Mouse (Mus musculus): Measurements from ENCODE around the gene 4833427G06Rik. TPM values are rescaled to one million over a fixed set of nuclear protein-coding genes. Genes with fewer than 3 reads are reported as not detected.

4833427G06Rik gene
- polyA plus RNA-seq, 1 experiment, result not detected

DNA sequence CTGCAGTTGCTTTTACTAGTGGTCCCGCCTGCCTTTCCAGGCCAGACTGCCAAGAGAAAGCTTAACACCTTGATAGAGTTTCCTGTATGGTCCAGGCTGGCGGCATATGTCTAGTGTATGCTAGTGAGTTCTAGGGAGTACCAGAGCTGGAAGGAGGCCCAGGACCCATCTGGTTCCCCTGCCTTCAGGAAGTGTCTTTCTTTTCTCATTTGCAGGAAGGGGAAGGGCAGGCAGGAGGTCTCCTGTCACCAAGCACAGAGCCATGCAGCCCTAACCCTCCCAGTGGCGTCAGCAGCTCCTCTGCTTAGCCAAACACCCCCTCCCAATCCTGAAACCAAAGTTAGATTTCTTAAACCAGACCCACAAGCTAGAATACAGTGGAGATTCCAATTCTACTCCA is 26.1 kb downstream of the 4833427G06Rik start:
- Histone ChIP-seq H3K36me3 (ENCODE audit: control insufficient read depth, insufficient read depth, low read length) (no peaks in the 10 kb centered on the region), H3K27me3 (ENCODE audit: control insufficient read depth, insufficient read depth, low read length) (no peaks in the 10 kb centered on the region), H3K4me3 (ENCODE audit: control insufficient read depth, insufficient read depth, low read length) (no peak overlapping the region), H3K27ac (ENCODE audit: control insufficient read depth, insufficient read depth, low read length) (no peak overlapping the region), H3K4me1 (replicated peaks; ENCODE audit: control insufficient read depth, insufficient read depth, low read length) (peaks cover 10% of the 10 kb centered on the region)
- peak; percentile 3 for DNase-seq
- WGBS, result 38% methylated on average over 3 of the region's 3 CpGs
- TF ChIP-seq CTCF (IDR thresholded peaks at IDR 0.05; ENCODE audit: borderline replicate concordance, control insufficient read depth, extremely low read depth, insufficient read depth, low read length, poor library complexity) (no peak), POLR2A (IDR thresholded peaks at IDR 0.05; ENCODE audit: control insufficient read depth, extremely low read depth, insufficient read depth, low read length, poor library complexity) (no peak)

DNA sequence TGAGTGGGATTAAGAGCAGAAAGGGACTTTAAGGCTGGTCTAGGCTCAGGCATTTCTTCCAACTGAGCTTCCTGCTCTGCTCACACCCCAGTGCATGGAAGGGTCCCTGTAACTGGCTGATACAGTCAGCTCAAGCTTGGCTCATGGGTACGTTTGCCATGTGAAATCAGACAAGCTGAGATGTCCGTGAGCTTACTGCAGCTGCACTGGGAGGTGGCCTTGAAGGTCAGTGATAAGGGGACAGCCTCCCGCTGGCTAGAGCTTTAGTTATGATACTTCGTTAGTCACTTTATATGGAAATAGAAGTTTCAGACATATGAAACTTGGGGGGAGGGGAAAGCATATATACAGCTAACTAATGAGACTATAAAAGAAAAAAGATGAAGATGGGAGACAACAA is 31.1 kb downstream of the 4833427G06Rik start:
- Histone ChIP-seq H3K4me3 (ENCODE audit: control insufficient read depth, insufficient read depth, low read length) (no peak overlapping the region), H3K4me1 (replicated peaks; ENCODE audit: control insufficient read depth, insufficient read depth, low read length) (no peaks in the 10 kb centered on the region), H3K27ac (ENCODE audit: control insufficient read depth, insufficient read depth, low read length) (no peak overlapping the region), H3K27me3 (ENCODE audit: control insufficient read depth, insufficient read depth, low read length) (no peaks in the 10 kb centered on the region), H3K36me3 (ENCODE audit: control insufficient read depth, insufficient read depth, low read length) (no peaks in the 10 kb centered on the region)
- WGBS, result 96% methylated on average over 4 of the region's 4 CpGs
- TF ChIP-seq POLR2A (IDR thresholded peaks at IDR 0.05; ENCODE audit: control insufficient read depth, extremely low read depth, insufficient read depth, low read length, poor library complexity) (no peak), CTCF (IDR thresholded peaks at IDR 0.05; ENCODE audit: borderline replicate concordance, control insufficient read depth, extremely low read depth, insufficient read depth, low read length, poor library complexity) (no peak)
- DNase-seq, result no peak

- Histone ChIP-seq H3K4me3 (ENCODE audit: control insufficient read depth, insufficient read depth, low read length) (no peak overlapping the region), H3K4me1 (replicated peaks; ENCODE audit: control insufficient read depth, insufficient read depth, low read length) (no peaks in the 10 kb centered on the region), H3K27ac (ENCODE audit: control insufficient read depth, insufficient read depth, low read length) (no peak overlapping the region), H3K36me3 (ENCODE audit: control insufficient read depth, insufficient read depth, low read length) (no peaks in the 10 kb centered on the region), H3K27me3 (ENCODE audit: control insufficient read depth, insufficient read depth, low read length) (no peaks in the 10 kb centered on the region)
- TF ChIP-seq POLR2A (IDR thresholded peaks at IDR 0.05; ENCODE audit: control insufficient read depth, extremely low read depth, insufficient read depth, low read length, poor library complexity), result no peak
- no peak for TF ChIP-seq CTCF (IDR thresholded peaks at IDR 0.05; ENCODE audit: borderline replicate concordance, control insufficient read depth, extremely low read depth, insufficient read depth, low read length, poor library complexity)
- DNase-seq, result no peak
- 70% methylated on average over 3 of the region's 3 CpGs for WGBS
Observed at GRCm38 (mm10) chr9:51068202-51068601, 33.7 kb downstream of the 4833427G06Rik start.

DNA sequence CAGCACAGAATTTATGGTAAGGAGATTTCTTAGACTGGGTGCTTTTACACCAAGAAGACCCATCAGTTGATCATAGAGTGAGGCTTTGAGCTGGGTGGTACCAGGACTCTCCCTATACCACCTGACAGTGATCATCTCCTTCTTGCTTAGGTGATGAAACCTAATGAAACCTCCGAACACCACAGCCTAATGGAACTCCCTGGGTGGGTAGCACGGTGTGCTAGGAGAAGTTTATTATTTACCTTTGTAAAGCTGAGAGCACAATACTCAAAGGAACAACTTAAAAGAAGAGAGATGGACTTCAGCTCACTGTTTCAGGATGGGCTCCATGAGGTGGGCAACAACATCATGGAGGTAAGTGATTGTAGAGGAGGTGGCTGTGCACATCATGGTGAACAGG is 41.3 kb downstream of the 4833427G06Rik start, which contains the start of gene Btg4:
Btg4 (plus strand) TSS at position 301 of the 400 bp plus-strand sequence.
- Histone ChIP-seq H3K4me1 (replicated peaks; ENCODE audit: control insufficient read depth, insufficient read depth, low read length) (no peaks in the 10 kb centered on the region), H3K4me3 (ENCODE audit: control insufficient read depth, insufficient read depth, low read length) (no peak within 1 kb of the TSS), H3K36me3 (ENCODE audit: control insufficient read depth, insufficient read depth, low read length) (no peaks in the 10 kb centered on the region), H3K27me3 (ENCODE audit: control insufficient read depth, insufficient read depth, low read length) (no peaks in the 10 kb centered on the region), H3K27ac (ENCODE audit: control insufficient read depth, insufficient read depth, low read length) (no peak within 1 kb of the TSS)
- DNase-seq, result no peak
- WGBS, result 100% methylated on average over 2 of the region's 2 CpGs
- TF ChIP-seq CTCF (IDR thresholded peaks at IDR 0.05; ENCODE audit: borderline replicate concordance, control insufficient read depth, extremely low read depth, insufficient read depth, low read length, poor library complexity) (no peak), POLR2A (IDR thresholded peaks at IDR 0.05; ENCODE audit: control insufficient read depth, extremely low read depth, insufficient read depth, low read length, poor library complexity) (no peak)

GRCm38 (mm10) chr9:51058951-51059521 is 42.8 kb downstream of the 4833427G06Rik start:
- H3K4me3 ChIP-seq (ENCODE audit: control insufficient read depth, insufficient read depth, low read length), result no peak overlapping the region
- no peaks in the 10 kb centered on the region for H3K36me3 ChIP-seq (ENCODE audit: control insufficient read depth, insufficient read depth, low read length)
- no peak for TF ChIP-seq POLR2A (IDR thresholded peaks at IDR 0.05; ENCODE audit: control insufficient read depth, extremely low read depth, insufficient read depth, low read length, poor library complexity)
- no peak for TF ChIP-seq CTCF (IDR thresholded peaks at IDR 0.05; ENCODE audit: borderline replicate concordance, control insufficient read depth, extremely low read depth, insufficient read depth, low read length, poor library complexity)
- H3K27ac ChIP-seq (ENCODE audit: control insufficient read depth, insufficient read depth, low read length), result no peak overlapping the region
- no peaks in the 10 kb centered on the region for H3K4me1 ChIP-seq (replicated peaks; ENCODE audit: control insufficient read depth, insufficient read depth, low read length)
- 86% methylated on average over 4 of the region's 4 CpGs for WGBS
- H3K27me3 ChIP-seq (ENCODE audit: control insufficient read depth, insufficient read depth, low read length), result no peaks in the 10 kb centered on the region
- no peak for DNase-seq

GRCm38 (mm10) chr9:51056360-51057324 is 45.2 kb downstream of the 4833427G06Rik start:
- Histone ChIP-seq H3K4me3 (ENCODE audit: control insufficient read depth, insufficient read depth, low read length) (no peak overlapping the region), H3K4me1 (replicated peaks; ENCODE audit: control insufficient read depth, insufficient read depth, low read length) (no peaks in the 10 kb centered on the region), H3K27me3 (ENCODE audit: control insufficient read depth, insufficient read depth, low read length) (no peaks in the 10 kb centered on the region), H3K36me3 (ENCODE audit: control insufficient read depth, insufficient read depth, low read length) (no peaks in the 10 kb centered on the region), H3K27ac (ENCODE audit: control insufficient read depth, insufficient read depth, low read length) (no peak overlapping the region)
- TF ChIP-seq CTCF (IDR thresholded peaks at IDR 0.05; ENCODE audit: borderline replicate concordance, control insufficient read depth, extremely low read depth, insufficient read depth, low read length, poor library complexity) (no peak), POLR2A (IDR thresholded peaks at IDR 0.05; ENCODE audit: control insufficient read depth, extremely low read depth, insufficient read depth, low read length, poor library complexity) (no peak)
- WGBS, result 84% methylated on average over 3 of the region's 3 CpGs
- no peak for DNase-seq

Data from thymus, adult 2 months (tissue).